Mouse (Mus musculus) heart, adult 2 months (tissue): Measurements from ENCODE around the gene Calcoco1.

ENCODE experiments used
- EP300 ChIP-seq: fragments of 200-500 bp; IDR thresholded peaks from 2 replicates; pipeline ENCODE4 v1.6.1; 2011; ENCODE audit warnings: low read depth, low read length, control low read depth; ENCODE audit not compliant: insufficient read depth
- POLR2A ChIP-seq: fragments of 200-500 bp; IDR thresholded peaks from 2 replicates; pipeline ENCODE4 v1.6.1; 2011; ENCODE audit warnings: mild to moderate bottlenecking, low read depth, low read length, control low read depth; ENCODE audit not compliant: insufficient read depth

DNA sequence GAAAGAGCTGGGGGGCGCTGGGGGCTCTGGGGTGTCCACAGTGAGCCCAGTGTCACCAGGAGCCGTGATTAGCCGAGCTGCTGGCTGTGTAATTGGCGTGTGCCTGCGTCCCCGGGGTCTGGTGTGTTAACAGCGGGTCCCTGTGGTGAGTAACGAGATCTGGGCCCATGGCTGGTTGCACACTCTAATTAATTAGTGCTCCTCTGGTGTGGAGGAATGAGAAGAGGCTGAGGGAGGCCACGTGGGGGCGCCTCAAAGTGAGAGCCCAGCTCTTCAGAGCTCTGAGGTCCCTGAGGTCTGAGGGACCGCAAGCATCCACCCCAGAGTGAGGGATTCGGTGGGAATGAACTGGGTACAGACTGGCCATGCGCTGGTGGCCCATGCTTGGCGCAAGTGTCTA, 13.1 kb upstream of the Calcoco1 start:
- TF ChIP-seq POLR2A = no peak
- TF ChIP-seq EP300 = no peak
